Mouse (Mus musculus) liver, embryonic 13.5 days (tissue): ENCODE measurements around the gene Chn2. TPM values are rescaled to one million over a fixed set of nuclear protein-coding genes. Genes with fewer than 3 reads are reported as not detected.

Experiments
- ATAC-seq: fragments of 200-750 bp; cut with Nextera tagmentation; 2 replicates; pipeline ENCODE4 v1.8.0; 2017; ENCODE audit warnings: low read depth, mild to moderate bottlenecking, moderate number of reproducible peaks, moderate library complexity
- DNase-seq: peaks from one replicate; pipeline ENCODE4 v3.0.0; 2022
- H3K27ac ChIP-seq: fragments of 300-500 bp; sonication (generic); 2 replicates; pipeline ENCODE4 v1.5.1; 2015; ENCODE audit warnings: moderate library complexity, mild to moderate bottlenecking, inconsistent platforms
- H3K27me3 ChIP-seq: fragments of 300-500 bp; sonication (generic); 2 replicates; pipeline ENCODE4 v1.6.1; 2015; ENCODE audit warnings: mild to moderate bottlenecking, inconsistent platforms
- H3K36me3 ChIP-seq: fragments of 300-500 bp; sonication (generic); 2 replicates; pipeline ENCODE4 v1.6.1; 2015; ENCODE audit warnings: mild to moderate bottlenecking, inconsistent platforms
- H3K4me1 ChIP-seq: fragments of 300-500 bp; sonication (generic); replicated peaks from 2 replicates; pipeline ENCODE4 v1.6.1; 2015; ENCODE audit warnings: inconsistent platforms
- H3K4me2 ChIP-seq: fragments of 300-500 bp; sonication (generic); 2 replicates; pipeline ENCODE4 v1.6.1; 2015; ENCODE audit warnings: inconsistent platforms, mild to moderate bottlenecking, moderate library complexity
- H3K4me3 ChIP-seq: fragments of 300-500 bp; sonication (generic); replicated peaks from 2 replicates; pipeline ENCODE4 v1.5.1; 2015; ENCODE audit warnings: mild to moderate bottlenecking, inconsistent platforms
- H3K9ac ChIP-seq: fragments of 300-500 bp; sonication (generic); 2 replicates; pipeline ENCODE4 v1.6.1; 2015; ENCODE audit warnings: mild to moderate bottlenecking, inconsistent platforms
- H3K9me3 ChIP-seq: fragments of 300-500 bp; sonication (generic); replicated peaks from 2 replicates; pipeline ENCODE4 v1.6.1; 2016; ENCODE audit warnings: inconsistent platforms
- WGBS: fragments of 180-500 bp; shearing (Covaris S2); methylation state at CpG from one replicate; pipeline ENCODE4 v1.1.7; 2015; ENCODE audit not compliant: insufficient replicate concordance; 5-methylcytosine and 5-hydroxymethylcytosine counted together
- polyA plus RNA-seq: library from polyadenylated mRNA; unstranded; fragments of >200 nt; fragmentation: Nextera tagmentation; extraction: Ambion mirVana; gene quantifications from 2 replicates; pipeline ENCODE4 v1.2.1, GENCODE M21; 2015

Chn2 gene
- polyA plus RNA-seq, 1 experiment from 2014 or later, result 3.3 TPM

- Histone ChIP-seq H3K9me3 (no peaks in the 10 kb centered on the region), H3K4me2 (no peak overlapping the region), H3K27me3 (no peaks in the 10 kb centered on the region), H3K4me1 (0 out of 2 replicates have a peak, but pooled peaks cover 1% of the 10 kb centered on the region), H3K4me3 (no peak overlapping the region), H3K9ac (no peak overlapping the region), H3K27ac (no peak overlapping the region), H3K36me3 (no peaks in the 10 kb centered on the region)
- 60% methylated on average over 18 of the region's 18 CpGs for WGBS
- ATAC-seq (no peak), DNase-seq (no peak)
Observed at GRCm38 (mm10) chr6:54056548-54057532, 17.5 kb downstream of the Chn2 start.

DNA sequence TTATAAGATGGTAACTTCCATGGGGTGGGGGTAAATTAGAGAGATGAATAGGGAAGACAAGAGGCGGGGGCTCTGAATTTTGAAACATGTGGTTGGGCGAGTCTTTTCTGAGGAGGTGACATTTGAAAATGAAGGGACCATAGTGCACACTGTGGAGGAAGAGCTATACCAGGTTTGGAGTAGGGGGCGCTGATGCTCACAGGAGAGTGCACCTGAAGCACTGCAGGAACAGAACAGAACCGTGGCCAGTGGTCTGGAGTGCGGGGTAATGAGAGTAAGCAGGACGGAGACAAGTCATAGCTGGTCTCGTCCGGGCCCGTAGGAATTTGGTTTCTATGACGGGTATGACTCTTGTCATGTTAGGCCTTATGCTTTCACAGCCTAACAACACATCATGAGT lies 18.3 kb downstream of the Chn2 start:
- no peak overlapping the region for H3K27ac ChIP-seq
- no peak overlapping the region for H3K4me2 ChIP-seq
- ATAC-seq (no peak), DNase-seq (no peak)
- H3K9me3 ChIP-seq, result no peaks in the 10 kb centered on the region
- WGBS, result 71% methylated on average over 10 of the region's 10 CpGs
- no peaks in the 10 kb centered on the region for H3K36me3 ChIP-seq
- no peak overlapping the region for H3K9ac ChIP-seq
- H3K4me1 ChIP-seq, result peaks cover 8% of the 10 kb centered on the region
- no peaks in the 10 kb centered on the region for H3K27me3 ChIP-seq
- no peak overlapping the region for H3K4me3 ChIP-seq

DNA sequence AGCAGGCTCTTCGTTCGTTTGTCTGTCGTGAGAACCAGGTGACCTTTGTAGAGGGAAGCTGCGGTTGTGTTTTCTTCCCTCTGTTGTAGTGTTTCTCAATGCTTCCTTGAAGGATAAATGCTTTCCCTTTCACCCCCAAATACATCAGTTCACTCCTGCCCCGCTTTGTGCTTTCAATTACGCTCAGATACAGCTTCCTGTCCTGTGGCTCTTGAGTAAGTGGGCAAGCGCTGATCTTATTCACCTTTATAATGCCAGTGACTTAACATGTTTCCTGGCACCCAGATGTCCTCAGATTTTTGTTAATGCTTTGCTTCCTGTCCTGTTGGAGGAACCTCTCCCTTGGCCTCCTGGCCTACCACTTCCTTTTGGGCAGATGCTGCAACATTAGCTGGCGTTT lies 19.5 kb downstream of the Chn2 start:
- H3K4me2 ChIP-seq, result no peak overlapping the region
- H3K27ac ChIP-seq, result no peak overlapping the region

GRCm38 (mm10) chr6:54060258-54060657 lies 20.9 kb downstream of the Chn2 start:
- H3K9me3 ChIP-seq, result no peaks in the 10 kb centered on the region
- H3K27ac ChIP-seq, result no peak overlapping the region
- H3K4me1 ChIP-seq, result peaks cover 11% of the 10 kb centered on the region
- H3K36me3 ChIP-seq, result no peaks in the 10 kb centered on the region
- no peak overlapping the region for H3K9ac ChIP-seq
- no peak overlapping the region for H3K4me2 ChIP-seq
- no peak overlapping the region for H3K4me3 ChIP-seq
- no peak for DNase-seq
- H3K27me3 ChIP-seq, result no peaks in the 10 kb centered on the region
- ATAC-seq, result no peak
- WGBS, result 65% methylated on average over 3 of the region's 3 CpGs

More for the DNA sequence above, 19.5 kb downstream of the Chn2 start:
- Histone ChIP-seq H3K9ac (no peak overlapping the region), H3K4me1 (peaks cover 11% of the 10 kb centered on the region), H3K36me3 (no peaks in the 10 kb centered on the region), H3K9me3 (no peaks in the 10 kb centered on the region), H3K4me3 (no peak overlapping the region), H3K27me3 (no peaks in the 10 kb centered on the region)
- ATAC-seq (no peak), DNase-seq (no peak)
- 22% methylated on average over 8 of the region's 8 CpGs for WGBS

DNA sequence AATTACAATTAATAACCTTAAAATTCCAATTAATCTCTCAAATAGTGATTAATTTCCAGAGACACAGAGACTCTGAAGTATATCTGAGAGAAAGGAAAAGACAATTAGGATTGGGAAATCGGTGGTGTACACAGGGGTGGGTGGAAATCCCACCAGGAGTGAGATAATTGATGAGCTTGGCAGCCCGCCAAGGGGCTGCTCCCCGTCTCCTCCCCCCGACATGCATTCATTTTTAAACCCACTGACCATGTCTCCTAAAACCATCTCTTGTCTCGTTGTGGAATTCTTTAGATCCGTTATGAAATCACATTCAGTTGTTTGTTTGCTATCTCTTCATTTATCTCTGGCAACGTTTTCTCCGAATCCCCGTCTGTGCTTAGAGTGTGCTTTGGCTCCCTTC lies 22.0 kb downstream of the Chn2 start:
- no peak overlapping the region for H3K27ac ChIP-seq
- ATAC-seq, result no peak
- no peaks in the 10 kb centered on the region for H3K9me3 ChIP-seq
- 54% methylated on average over 9 of the region's 9 CpGs for WGBS
- no peak for DNase-seq
- no peak overlapping the region for H3K4me3 ChIP-seq
- H3K9ac ChIP-seq, result no peak overlapping the region
- peaks cover 11% of the 10 kb centered on the region for H3K4me1 ChIP-seq
- H3K36me3 ChIP-seq, result no peaks in the 10 kb centered on the region
- H3K4me2 ChIP-seq, result no peak overlapping the region
- H3K27me3 ChIP-seq, result no peaks in the 10 kb centered on the region

- no peak overlapping the region for H3K9ac ChIP-seq
- DNase-seq, result no peak
- H3K36me3 ChIP-seq, result no peaks in the 10 kb centered on the region
- peaks cover 17% of the 10 kb centered on the region for H3K4me1 ChIP-seq
- no peak overlapping the region for H3K27ac ChIP-seq
- H3K27me3 ChIP-seq, result no peaks in the 10 kb centered on the region
- WGBS, result 64% methylated on average over 6 of the region's 6 CpGs
- no peak for ATAC-seq
- H3K4me3 ChIP-seq, result no peak overlapping the region
- H3K9me3 ChIP-seq, result no peaks in the 10 kb centered on the region
- no peak overlapping the region for H3K4me2 ChIP-seq
Observed at GRCm38 (mm10) chr6:54063878-54064277, 24.5 kb downstream of the Chn2 start.

- no peak overlapping the region for H3K4me3 ChIP-seq
- no peak for ATAC-seq
- DNase-seq, result no peak
- no peak overlapping the region for H3K27ac ChIP-seq
- no peak overlapping the region for H3K9ac ChIP-seq
- no peaks in the 10 kb centered on the region for H3K9me3 ChIP-seq
- no peaks in the 10 kb centered on the region for H3K27me3 ChIP-seq
- WGBS, result 48% methylated on average over 5 of the region's 5 CpGs
- H3K4me1 ChIP-seq, result peaks cover 19% of the 10 kb centered on the region
- no peak overlapping the region for H3K4me2 ChIP-seq
- no peaks in the 10 kb centered on the region for H3K36me3 ChIP-seq
Observed at GRCm38 (mm10) chr6:54067380-54067779, 28.0 kb downstream of the Chn2 start.

- Histone ChIP-seq H3K4me2 (no peak overlapping the region), H3K9ac (no peak overlapping the region), H3K4me3 (no peak overlapping the region), H3K27me3 (no peaks in the 10 kb centered on the region), H3K27ac (no peak overlapping the region), H3K9me3 (no peaks in the 10 kb centered on the region), H3K4me1 (peaks cover 15% of the 10 kb centered on the region), H3K36me3 (no peaks in the 10 kb centered on the region)
- WGBS, result 49% methylated on average over 5 of the region's 5 CpGs
- DNase-seq (no peak), ATAC-seq (no peak)
Observed at GRCm38 (mm10) chr6:54068882-54069281, 29.5 kb downstream of the Chn2 start.

GRCm38 (mm10) chr6:54070736-54071135 lies 31.4 kb downstream of the Chn2 start:
- ATAC-seq (no peak), DNase-seq (no peak)
- Histone ChIP-seq H3K9ac (no peak overlapping the region), H3K9me3 (no peaks in the 10 kb centered on the region), H3K4me3 (no peak overlapping the region), H3K27me3 (no peaks in the 10 kb centered on the region), H3K36me3 (no peaks in the 10 kb centered on the region), H3K4me2 (no peak overlapping the region), H3K27ac (no peak overlapping the region), H3K4me1 (peaks cover 15% of the 10 kb centered on the region)
- 46% methylated on average over 6 of the region's 6 CpGs for WGBS

- ATAC-seq, result no peak
- no peak overlapping the region for H3K9ac ChIP-seq
- WGBS, result 63% methylated on average over 4 of the region's 4 CpGs
- H3K36me3 ChIP-seq, result no peaks in the 10 kb centered on the region
- no peaks in the 10 kb centered on the region for H3K27me3 ChIP-seq
- no peak overlapping the region for H3K4me3 ChIP-seq
- DNase-seq, result no peak
- H3K4me2 ChIP-seq, result no peak overlapping the region
- no peaks in the 10 kb centered on the region for H3K9me3 ChIP-seq
- H3K27ac ChIP-seq, result no peak overlapping the region
- H3K4me1 ChIP-seq, result peaks cover 15% of the 10 kb centered on the region
Observed at GRCm38 (mm10) chr6:54071478-54071877, 32.1 kb downstream of the Chn2 start.

DNA sequence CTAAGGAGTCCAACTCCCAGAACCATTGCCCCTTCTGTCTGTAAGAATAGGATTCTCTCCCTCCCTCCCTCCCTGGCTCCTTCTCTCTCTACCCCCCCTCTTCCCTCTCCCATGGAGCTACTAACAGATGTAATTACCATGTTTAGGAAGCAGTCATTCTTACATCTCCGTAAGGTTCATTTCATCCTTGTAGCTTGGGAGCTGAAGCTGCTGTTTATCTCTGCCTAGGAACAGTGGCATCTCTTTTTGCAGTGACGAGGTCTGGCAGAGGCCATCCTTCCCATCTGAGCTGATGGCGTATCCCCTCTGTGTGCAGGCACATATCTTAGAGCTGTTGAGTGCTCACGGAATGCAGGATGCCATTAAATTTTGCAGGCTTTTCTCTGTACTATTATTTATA lies 35.1 kb downstream of the Chn2 start:
- Histone ChIP-seq H3K27ac (no peak overlapping the region), H3K36me3 (no peaks in the 10 kb centered on the region), H3K9ac (no peak overlapping the region), H3K4me3 (no peak overlapping the region), H3K4me1 (peaks cover 8% of the 10 kb centered on the region), H3K4me2 (no peak overlapping the region), H3K27me3 (no peaks in the 10 kb centered on the region), H3K9me3 (no peaks in the 10 kb centered on the region)
- ATAC-seq (no peak), DNase-seq (no peak)
- 67% methylated on average over 4 of the region's 4 CpGs for WGBS

- no peaks in the 10 kb centered on the region for H3K36me3 ChIP-seq
- H3K27ac ChIP-seq, result no peak overlapping the region
- peaks cover 8% of the 10 kb centered on the region for H3K4me1 ChIP-seq
- H3K4me3 ChIP-seq, result no peak overlapping the region
- H3K9me3 ChIP-seq, result no peaks in the 10 kb centered on the region
- H3K27me3 ChIP-seq, result no peaks in the 10 kb centered on the region
- H3K9ac ChIP-seq, result no peak overlapping the region
- 68% methylated on average over 6 of the region's 6 CpGs for WGBS
- no peak for DNase-seq
- H3K4me2 ChIP-seq, result no peak overlapping the region
- ATAC-seq, result no peak
Observed at GRCm38 (mm10) chr6:54075419-54075818, 36.1 kb downstream of the Chn2 start.
